Mouse (Mus musculus): Measurements from ENCODE around the gene Sftpd. TPM values are rescaled to one million over a fixed set of nuclear protein-coding genes. Genes with fewer than 3 reads are reported as not detected.

Gene Sftpd
- polyA plus RNA-seq (2012; rRNA removed) = not detected in 2 replicates

GRCm38 (mm10) chr14:41185059-41185821, at the start of gene Sftpd:
Gene Sftpd (minus strand): TSS chr14:41185149.
- no peak for DNase-seq
- TF ChIP-seq POLR2A (IDR thresholded peaks at IDR 0.05; ENCODE audit: low read depth, low read length) (no peak), CTCF (conservative IDR thresholded peaks at IDR 0.05; ENCODE audit: insufficient read depth, insufficient read length, low read depth, low read length) (no peak)
- WGBS = 69% methylated on average over 4 of the region's 4 CpGs
- no peak within 1 kb of the TSS for H3K27ac ChIP-seq (ENCODE audit: insufficient read depth, low read depth, low read length)
- no peaks in the 10 kb centered on the region for H3K36me3 ChIP-seq (ENCODE audit: control insufficient read depth, insufficient read depth, low read length)
- no peak within 1 kb of the TSS for H3K4me3 ChIP-seq (ENCODE audit: insufficient read depth, low read depth, low read length)
- no peaks in the 10 kb centered on the region for H3K27me3 ChIP-seq (replicated peaks; ENCODE audit: control insufficient read depth, insufficient read depth, low read length)
- H3K4me1 ChIP-seq (ENCODE audit: control insufficient read depth, insufficient read depth, low read length) = no peaks in the 10 kb centered on the region

GRCm38 (mm10) chr14:41198037-41198730, 13.2 kb upstream of the Sftpd start:
- Histone ChIP-seq H3K4me3 (ENCODE audit: insufficient read depth, low read depth, low read length) (no peak overlapping the region), H3K27ac (ENCODE audit: insufficient read depth, low read depth, low read length) (no peak overlapping the region), H3K4me1 (ENCODE audit: control insufficient read depth, insufficient read depth, low read length) (no peaks in the 10 kb centered on the region), H3K27me3 (replicated peaks; ENCODE audit: control insufficient read depth, insufficient read depth, low read length) (no peaks in the 10 kb centered on the region), H3K36me3 (ENCODE audit: control insufficient read depth, insufficient read depth, low read length) (no peaks in the 10 kb centered on the region)
- 42% methylated on average over 6 of the region's 6 CpGs for WGBS
- TF ChIP-seq POLR2A (IDR thresholded peaks at IDR 0.05; ENCODE audit: low read depth, low read length) = no peak
- TF ChIP-seq CTCF (conservative IDR thresholded peaks at IDR 0.05; ENCODE audit: insufficient read depth, insufficient read length, low read depth, low read length) = no peak
- DNase-seq = no peak

GRCm38 (mm10) chr14:41189496-41189895, 4.5 kb upstream of the Sftpd start:
- no peak for TF ChIP-seq POLR2A (IDR thresholded peaks at IDR 0.05; ENCODE audit: low read depth, low read length)
- TF ChIP-seq CTCF (conservative IDR thresholded peaks at IDR 0.05; ENCODE audit: insufficient read depth, insufficient read length, low read depth, low read length) = no peak
- WGBS = 70% methylated on average over 2 of the region's 2 CpGs

GRCm38 (mm10) chr14:41174802-41175201, 10.1 kb downstream of the Sftpd start:
- DNase-seq = no peak
- WGBS = 65% methylated on average over 1 of the region's 1 CpGs
- Histone ChIP-seq H3K27me3 (replicated peaks; ENCODE audit: control insufficient read depth, insufficient read depth, low read length) (no peaks in the 10 kb centered on the region), H3K4me3 (ENCODE audit: insufficient read depth, low read depth, low read length) (no peak overlapping the region), H3K4me1 (ENCODE audit: control insufficient read depth, insufficient read depth, low read length) (no peaks in the 10 kb centered on the region), H3K36me3 (ENCODE audit: control insufficient read depth, insufficient read depth, low read length) (no peaks in the 10 kb centered on the region), H3K27ac (ENCODE audit: insufficient read depth, low read depth, low read length) (no peak overlapping the region)
- TF ChIP-seq POLR2A (IDR thresholded peaks at IDR 0.05; ENCODE audit: low read depth, low read length) = no peak

More at GRCm38 (mm10) chr14:41189496-41189895, 4.5 kb upstream of the Sftpd start:
- no peaks in the 10 kb centered on the region for H3K27me3 ChIP-seq (replicated peaks; ENCODE audit: control insufficient read depth, insufficient read depth, low read length)
- H3K27ac ChIP-seq (ENCODE audit: insufficient read depth, low read depth, low read length) = no peak overlapping the region
- no peaks in the 10 kb centered on the region for H3K36me3 ChIP-seq (ENCODE audit: control insufficient read depth, insufficient read depth, low read length)
- no peak for DNase-seq
- no peaks in the 10 kb centered on the region for H3K4me1 ChIP-seq (ENCODE audit: control insufficient read depth, insufficient read depth, low read length)
- no peak overlapping the region for H3K4me3 ChIP-seq (ENCODE audit: insufficient read depth, low read depth, low read length)

GRCm38 (mm10) chr14:41170514-41170913, 14.4 kb downstream of the Sftpd start:
- no peak for DNase-seq
- no peaks in the 10 kb centered on the region for H3K27me3 ChIP-seq (replicated peaks; ENCODE audit: control insufficient read depth, insufficient read depth, low read length)
- no peak overlapping the region for H3K4me3 ChIP-seq (ENCODE audit: insufficient read depth, low read depth, low read length)
- 76% methylated on average over 2 of the region's 2 CpGs for WGBS
- no peaks in the 10 kb centered on the region for H3K4me1 ChIP-seq (ENCODE audit: control insufficient read depth, insufficient read depth, low read length)
- H3K27ac ChIP-seq (ENCODE audit: insufficient read depth, low read depth, low read length) = no peak overlapping the region
- TF ChIP-seq POLR2A (IDR thresholded peaks at IDR 0.05; ENCODE audit: low read depth, low read length) (no peak), CTCF (conservative IDR thresholded peaks at IDR 0.05; ENCODE audit: insufficient read depth, insufficient read length, low read depth, low read length) (no peak)
- no peaks in the 10 kb centered on the region for H3K36me3 ChIP-seq (ENCODE audit: control insufficient read depth, insufficient read depth, low read length)

- WGBS = 90% methylated on average over 1 of the region's 1 CpGs
- no peaks in the 10 kb centered on the region for H3K36me3 ChIP-seq (ENCODE audit: control insufficient read depth, insufficient read depth, low read length)
- no peak for DNase-seq
- no peaks in the 10 kb centered on the region for H3K27me3 ChIP-seq (replicated peaks; ENCODE audit: control insufficient read depth, insufficient read depth, low read length)
- no peak overlapping the region for H3K27ac ChIP-seq (ENCODE audit: insufficient read depth, low read depth, low read length)
- no peaks in the 10 kb centered on the region for H3K4me1 ChIP-seq (ENCODE audit: control insufficient read depth, insufficient read depth, low read length)
- TF ChIP-seq POLR2A (IDR thresholded peaks at IDR 0.05; ENCODE audit: low read depth, low read length) = no peak
- no peak for TF ChIP-seq CTCF (conservative IDR thresholded peaks at IDR 0.05; ENCODE audit: insufficient read depth, insufficient read length, low read depth, low read length)
- no peak overlapping the region for H3K4me3 ChIP-seq (ENCODE audit: insufficient read depth, low read depth, low read length)
These were observed 16.4 kb downstream of the Sftpd start for GRCm38 (mm10) chr14:41168567-41168966.

GRCm38 (mm10) chr14:41167278-41167677, 17.7 kb downstream of the Sftpd start:
- WGBS = 54% methylated on average over 5 of the region's 5 CpGs
- no peak for DNase-seq
- Histone ChIP-seq H3K4me3 (ENCODE audit: insufficient read depth, low read depth, low read length) (no peak overlapping the region), H3K27ac (ENCODE audit: insufficient read depth, low read depth, low read length) (no peak overlapping the region), H3K36me3 (ENCODE audit: control insufficient read depth, insufficient read depth, low read length) (no peaks in the 10 kb centered on the region), H3K27me3 (replicated peaks; ENCODE audit: control insufficient read depth, insufficient read depth, low read length) (no peaks in the 10 kb centered on the region), H3K4me1 (ENCODE audit: control insufficient read depth, insufficient read depth, low read length) (no peaks in the 10 kb centered on the region)
- TF ChIP-seq CTCF (conservative IDR thresholded peaks at IDR 0.05; ENCODE audit: insufficient read depth, insufficient read length, low read depth, low read length) = no peak
- TF ChIP-seq POLR2A (IDR thresholded peaks at IDR 0.05; ENCODE audit: low read depth, low read length) = no peak

All from kidney, adult 2 months (tissue).